Mouse (Mus musculus) layer of hippocampus, adult 18-20 months (tissue): ENCODE measurements around the gene Slc12a8. TPM values are rescaled to one million over a fixed set of nuclear protein-coding genes. Genes with fewer than 3 reads are reported as not detected.

Source experiments
- DNase-seq, 2 experiments: peaks; one replicate each; pipeline ENCODE4 v3.0.0; 2022; ENCODE audit warnings: low spot score in 2 of 2
- total RNA-seq, 2 experiments: library from RNA; stranded (reverse); gene quantifications; 2 replicates each; pipeline ENCODE4 v1.2.3; 2021

Gene Slc12a8
- total RNA-seq, 2 experiments from 2014 or later: 0.64 to 0.76 TPM

DNA sequence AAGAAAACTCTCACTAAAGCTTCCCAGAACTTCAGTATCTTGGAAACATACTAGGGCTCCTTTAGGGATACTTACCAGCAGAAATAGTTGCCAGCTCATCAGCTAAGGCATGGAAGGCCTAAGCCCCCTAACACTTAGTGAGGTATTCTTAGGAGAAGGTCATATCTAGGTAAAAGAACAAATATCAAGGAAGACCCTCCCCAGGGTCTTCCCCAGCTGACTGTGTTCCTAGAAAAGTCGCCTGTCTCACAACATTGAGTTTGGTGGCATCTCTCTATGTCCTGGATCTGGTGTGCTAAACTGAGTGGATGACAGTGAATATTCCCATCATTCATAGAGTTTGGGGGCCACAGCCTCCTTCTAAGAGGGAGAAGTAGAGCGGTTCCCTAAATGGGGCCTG lies 153.8 kb downstream of the Slc12a8 start:
- DNase-seq: no peak

DNA sequence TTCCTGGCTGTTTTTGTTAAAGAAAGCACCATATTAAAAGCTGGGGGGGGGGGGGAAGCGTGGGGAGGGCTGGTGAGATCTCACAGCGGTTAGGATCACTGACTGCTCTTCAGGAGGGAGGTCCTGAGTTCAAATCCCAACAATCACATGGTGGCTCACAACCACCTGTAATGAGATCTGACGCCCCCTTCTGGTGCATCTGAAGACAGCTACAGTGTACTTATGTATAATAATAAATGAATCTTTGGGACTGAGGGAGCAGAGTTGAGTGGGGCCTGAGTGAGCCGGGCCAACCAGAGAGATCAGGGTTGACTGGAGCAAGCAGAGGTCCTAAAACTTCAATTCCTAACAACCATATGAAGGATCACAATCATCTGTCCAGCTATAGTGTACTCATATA lies 155.1 kb downstream of the Slc12a8 start:
- DNase-seq: no peak

DNA sequence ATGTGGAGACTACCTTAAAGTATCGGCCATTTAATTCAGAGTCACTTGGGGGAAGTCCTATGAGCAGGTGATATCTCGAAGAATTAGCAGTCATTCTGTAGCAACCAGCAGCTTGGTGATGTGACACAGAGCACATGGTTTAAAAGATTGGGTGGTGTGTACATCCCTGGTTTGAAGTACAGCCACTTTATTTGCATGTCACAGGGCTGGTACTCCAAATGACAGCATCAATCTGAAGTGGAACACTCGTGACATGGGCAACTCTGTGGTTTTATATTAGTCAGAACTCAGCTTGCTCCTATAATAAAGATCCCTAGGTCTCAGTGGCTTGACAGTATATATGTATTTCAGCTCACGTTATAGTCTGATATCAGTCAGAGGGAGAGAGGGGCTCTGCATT lies 155.5 kb downstream of the Slc12a8 start:
- DNase-seq: no peak

DNA sequence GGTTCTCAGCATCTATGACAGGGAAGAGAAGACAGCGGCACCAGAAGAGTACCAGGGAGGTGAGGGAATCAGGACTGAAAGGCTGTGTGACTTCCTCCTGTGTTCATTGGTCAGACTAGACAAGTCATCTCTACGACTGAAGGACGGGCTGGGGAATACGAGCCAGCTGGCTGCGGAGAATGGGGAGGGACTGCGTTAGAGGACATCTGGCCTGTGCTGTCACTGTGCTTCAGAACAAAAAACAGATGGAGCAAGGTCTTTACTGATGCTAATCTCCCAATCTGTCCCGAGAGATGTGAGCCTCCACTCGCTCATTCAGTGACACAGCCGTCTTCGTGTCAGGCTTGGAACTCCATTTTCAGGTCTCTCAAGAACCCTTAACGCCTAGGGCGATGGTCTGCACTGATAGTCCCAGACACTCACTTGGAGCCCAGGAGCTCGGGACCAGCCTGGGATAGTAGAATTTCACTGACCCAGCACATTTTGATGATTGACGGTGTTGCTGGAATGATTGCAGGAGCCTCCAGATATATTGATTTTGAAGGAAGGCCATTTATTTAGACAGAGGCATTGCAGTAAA lies 156.5 kb downstream of the Slc12a8 start:
- peak; percentile 16 to 34 for DNase-seq

DNA sequence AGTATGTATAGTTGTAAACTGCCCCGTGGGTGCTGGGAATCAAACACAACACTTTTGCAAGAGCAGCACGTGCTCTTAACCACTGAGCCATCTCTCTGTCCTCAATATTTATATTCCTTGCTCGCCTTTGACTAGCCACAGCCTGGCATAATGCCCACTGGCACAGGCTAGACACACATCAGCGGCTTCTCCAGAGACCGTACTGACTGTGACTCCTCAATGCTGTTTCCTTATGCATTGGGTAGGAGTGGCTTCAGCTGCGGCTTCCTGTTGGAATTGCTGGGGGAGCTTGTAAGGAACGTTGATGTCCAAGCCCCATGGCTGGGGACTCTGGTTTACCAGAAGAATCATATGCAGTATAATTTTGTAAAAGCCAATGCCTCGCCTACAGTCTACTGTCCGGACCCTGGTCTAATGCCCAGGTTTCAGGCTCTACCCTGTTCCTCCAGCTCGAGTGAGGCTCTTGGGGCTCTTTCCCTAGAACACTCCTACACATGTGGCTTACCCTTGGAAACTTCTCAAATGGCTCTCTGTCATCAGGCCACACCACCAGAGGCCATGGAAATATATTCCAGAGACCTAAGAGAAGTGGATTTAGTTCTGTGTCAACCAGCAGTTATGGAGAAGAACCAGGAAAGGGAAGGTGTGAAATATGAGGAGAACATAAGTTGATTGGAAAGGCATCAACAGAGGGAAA lies 158.2 kb downstream of the Slc12a8 start:
- DNase-seq: no peak

DNA sequence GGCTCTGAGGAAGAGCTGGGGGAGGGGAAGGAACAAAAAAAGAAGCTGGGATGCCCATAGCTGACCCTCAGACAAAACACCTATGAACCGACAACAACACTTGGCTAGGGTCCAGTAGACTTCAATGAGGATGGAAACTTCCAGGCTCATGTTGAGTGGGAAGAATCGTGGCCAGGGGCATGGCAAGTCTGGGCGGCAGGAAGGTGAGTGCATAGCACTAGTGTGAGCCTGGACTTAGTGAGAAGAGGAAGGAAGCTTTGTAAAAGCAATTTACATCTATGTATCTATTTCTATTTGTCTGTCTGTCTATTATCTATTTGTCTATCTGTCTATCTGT lies 158.7 kb downstream of the Slc12a8 start:
- no peak for DNase-seq

DNA sequence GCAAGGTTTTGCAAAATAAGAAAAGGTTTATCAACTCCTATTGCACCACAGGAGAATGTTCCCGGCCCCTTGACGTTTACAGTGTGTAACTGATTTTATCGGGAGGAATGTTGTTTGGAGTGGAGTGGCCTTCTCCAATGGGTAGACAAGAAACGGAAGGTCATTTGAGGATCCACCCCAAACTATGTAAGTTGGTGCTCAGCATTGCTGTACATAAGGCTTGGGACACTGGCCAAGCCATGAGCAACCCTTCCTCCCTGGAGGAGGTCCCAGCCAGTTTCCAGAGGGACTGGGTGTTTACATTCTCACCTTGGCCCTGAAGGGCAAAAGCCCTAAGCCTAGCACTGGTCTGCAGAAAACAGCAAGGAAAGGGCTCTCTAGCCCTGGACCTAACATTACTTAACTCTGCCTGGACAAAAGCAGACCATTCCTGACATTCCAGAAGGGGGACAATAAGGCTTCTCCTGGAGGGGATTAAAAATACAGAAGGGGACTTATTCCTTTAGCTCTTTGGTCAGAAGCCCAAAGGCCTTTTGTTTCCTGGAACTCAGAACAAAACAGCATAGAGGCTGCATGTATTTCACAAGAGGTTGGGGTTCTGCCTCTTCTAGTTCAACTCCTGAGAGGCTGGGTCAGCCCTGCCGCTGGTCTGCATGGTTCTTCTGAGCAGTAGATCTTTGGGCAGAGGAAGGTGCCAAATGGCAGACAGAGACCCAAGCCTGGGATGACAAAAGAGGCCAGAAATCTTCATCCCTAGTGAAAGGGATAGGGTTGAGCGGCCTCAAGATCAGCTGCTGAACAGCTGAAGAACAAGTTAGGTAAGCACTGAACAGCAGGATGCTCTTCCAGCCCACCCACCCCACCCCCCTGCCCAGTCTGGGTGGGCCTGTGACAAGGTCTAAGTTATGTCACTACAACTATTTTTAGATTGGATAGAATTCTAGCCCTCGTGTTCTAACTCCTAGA lies 159.5 kb downstream of the Slc12a8 start:
- DNase-seq: no peak

DNA sequence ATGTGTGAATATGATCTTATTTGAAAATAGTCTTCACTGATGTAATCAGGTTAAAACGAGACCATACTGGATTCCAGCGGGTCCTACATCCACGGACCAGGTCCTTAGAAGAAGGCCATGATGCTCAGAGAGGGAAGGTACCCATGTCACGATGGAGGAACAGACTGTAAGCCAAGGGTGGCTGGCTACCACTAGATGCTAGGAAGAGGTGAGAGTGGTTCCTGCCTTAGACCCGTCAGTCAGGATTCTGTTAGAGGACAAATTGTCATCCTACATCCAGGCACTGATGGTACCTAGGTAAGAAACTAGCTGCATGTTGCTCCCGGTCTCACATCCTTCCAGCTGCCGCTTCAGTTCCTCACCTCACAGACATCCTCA lies 160.2 kb downstream of the Slc12a8 start:
- no peak for DNase-seq

DNA sequence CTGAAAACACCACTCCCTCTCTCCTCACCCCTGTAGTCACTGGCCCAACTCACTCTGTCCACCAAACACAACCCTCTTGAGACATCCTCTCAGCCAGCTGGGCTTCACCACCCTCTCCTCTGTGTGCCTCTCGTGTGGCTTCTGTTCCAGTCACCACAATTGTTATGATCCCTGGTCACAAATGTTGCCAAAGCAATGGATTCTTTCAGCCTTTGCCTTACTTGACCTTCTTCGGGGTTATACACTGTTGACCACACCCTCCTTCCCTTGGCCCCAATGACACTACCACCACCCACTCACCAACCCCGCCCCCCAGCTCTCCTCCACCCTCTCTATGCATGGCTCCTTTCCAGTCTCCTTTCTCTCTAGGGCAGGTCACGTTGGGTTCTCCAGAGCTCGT lies 160.8 kb downstream of the Slc12a8 start:
- no peak for DNase-seq

DNA sequence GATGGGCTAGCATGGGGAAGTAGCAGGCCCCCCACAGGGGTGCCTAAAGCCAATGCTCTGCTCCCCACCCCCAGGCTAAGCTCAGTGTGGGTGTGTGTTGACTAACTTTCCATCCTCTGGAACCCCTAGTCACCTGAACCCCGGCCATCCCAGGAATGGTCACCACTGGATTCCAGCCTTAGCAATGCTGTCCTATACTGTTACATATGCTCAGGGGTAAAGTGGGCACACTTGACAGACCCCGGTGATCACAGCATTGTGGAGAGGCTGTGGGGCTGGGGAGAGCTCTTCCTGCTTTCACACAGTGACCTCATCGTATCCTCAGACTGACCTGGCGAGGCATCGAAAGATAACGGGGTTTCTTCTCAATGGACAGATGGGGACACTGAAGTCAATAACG lies 163.1 kb downstream of the Slc12a8 start:
- DNase-seq: no peak

DNA sequence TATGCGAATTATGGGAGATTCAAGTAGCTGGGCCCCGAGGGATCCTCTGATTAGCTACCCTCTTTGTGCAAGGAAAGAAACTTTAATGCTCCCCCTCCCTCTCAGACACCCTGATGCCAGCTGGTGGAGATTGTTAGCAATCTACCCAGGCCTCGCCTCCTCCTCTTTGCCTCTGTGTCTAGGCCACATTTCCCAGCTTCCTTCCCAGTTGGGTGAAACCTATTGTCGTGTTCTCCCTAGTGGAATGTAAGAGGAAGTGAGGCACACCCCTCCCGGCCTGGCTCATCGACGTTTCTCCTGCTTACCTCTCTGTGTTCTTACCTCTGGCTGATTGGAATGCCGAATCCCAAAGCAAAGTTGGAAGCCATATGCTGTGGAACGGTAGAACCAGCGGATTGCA lies 163.7 kb downstream of the Slc12a8 start:
- no peak for DNase-seq

DNA sequence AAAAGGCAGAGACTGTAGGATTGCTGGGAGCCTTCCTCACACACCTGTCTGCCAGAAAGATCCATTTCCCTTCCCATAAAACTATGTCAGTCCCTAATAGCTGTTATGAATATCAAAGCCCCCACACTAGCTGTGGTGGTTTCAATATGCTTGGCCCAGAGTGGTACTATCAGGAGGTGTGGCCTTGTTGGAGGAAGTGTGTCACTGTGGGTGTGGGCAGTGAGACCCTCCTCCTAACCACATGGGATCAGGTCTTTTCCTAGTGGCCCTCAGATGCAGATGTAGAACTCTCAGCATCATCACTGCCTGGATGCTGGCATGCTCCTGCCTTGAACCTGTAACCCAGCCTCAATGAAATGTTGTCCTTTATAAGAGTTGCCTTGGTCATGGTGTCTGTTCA lies 164.5 kb downstream of the Slc12a8 start:
- no peak for DNase-seq

DNA sequence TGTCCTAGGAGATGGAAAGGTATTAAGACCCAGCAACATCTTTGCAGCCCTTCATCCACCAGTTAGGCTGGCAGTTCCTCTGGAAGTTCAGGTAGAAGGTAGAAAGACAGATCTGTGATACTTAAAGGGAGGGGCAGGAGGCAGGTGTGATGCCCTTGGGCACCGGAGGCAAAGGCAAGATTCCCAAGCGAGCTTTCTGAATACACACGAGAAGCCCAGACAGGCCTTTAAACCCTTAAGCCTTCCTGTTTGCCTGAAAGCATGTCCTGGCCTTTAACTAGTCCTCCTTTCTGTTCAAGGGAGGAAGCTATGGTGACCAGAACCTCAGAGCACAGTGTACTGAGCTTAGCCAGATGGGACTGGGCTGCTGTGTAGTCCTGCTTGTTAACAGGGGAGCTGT lies 165.5 kb downstream of the Slc12a8 start:
- DNase-seq: no peak

DNA sequence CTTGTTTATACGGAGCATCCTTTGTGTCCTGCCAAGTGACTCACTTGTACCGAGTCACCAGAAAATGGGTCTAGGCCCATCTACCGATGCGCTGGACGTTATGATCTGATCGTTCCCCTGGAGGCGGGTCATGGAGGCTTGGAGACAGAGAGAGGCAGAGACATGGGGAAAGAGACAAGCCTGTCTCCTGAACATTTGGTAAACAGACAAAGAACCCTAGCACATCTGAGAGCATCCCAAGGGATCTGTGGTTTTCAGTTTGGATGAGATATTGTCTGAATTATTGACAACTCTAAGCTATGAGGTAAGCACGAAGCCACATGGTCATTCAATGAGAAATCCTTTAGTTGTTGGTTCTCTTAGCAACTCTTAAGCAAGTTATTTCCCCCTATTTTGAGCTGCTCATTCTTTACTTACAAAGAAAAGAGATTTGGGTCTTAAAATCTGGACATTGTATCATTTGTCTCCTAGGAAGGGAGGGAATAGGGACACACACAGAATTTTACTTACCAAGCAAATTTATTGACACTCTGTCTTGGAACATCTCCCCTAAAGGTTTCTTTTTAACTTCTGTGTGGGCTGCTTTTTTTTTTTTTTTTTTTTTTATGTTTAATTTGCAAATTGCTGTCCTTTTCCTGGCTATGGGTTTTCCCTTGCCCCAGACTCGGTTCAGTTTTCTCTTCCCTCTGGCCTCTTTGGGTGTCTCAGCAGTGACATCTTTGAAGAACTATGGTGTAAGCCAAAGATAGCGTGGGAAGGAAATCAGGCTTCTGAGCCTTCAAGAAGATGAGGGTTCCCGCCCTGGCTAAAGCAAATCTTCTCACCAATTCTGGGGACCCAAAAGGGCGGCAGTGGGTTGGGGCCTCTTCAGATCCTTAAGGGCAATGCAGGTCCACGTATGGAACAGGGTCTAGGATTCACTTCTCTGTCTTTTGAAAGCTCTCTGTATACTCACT lies 166.4 kb downstream of the Slc12a8 start:
- DNase-seq: no peak

DNA sequence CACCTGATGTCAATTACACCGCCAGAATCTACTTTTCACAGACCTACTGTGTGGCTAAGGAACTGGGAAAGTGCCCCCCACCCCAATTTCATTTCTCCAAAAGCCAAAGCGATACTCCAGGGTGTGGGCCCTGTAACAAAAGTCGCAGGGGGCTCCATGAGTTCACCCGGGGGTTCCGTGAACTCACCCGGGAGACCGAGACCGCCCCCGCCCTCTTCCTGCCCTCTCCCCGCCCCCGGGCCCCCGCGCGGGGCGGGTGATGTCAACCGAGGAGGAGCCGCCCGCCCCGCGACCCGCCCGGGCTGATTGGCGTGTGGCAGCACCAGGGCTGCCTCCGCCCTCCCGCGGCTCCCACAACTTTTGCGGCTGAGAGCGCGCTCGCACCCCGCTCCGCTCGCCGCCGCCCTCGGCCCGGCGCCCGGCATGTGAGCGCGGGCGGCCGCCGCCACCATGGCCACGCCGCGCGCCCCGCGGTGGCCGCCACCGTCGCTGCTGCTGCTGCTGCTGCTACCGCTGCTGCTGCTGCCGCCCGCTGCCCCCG lies 167.1 kb downstream of the Slc12a8 start, which contains the start of gene Heg1:
Gene Heg1 (plus strand): TSS at position 209 of the 541 bp plus-strand sequence.
- DNase-seq: peak; percentile 29 to 56

DNA sequence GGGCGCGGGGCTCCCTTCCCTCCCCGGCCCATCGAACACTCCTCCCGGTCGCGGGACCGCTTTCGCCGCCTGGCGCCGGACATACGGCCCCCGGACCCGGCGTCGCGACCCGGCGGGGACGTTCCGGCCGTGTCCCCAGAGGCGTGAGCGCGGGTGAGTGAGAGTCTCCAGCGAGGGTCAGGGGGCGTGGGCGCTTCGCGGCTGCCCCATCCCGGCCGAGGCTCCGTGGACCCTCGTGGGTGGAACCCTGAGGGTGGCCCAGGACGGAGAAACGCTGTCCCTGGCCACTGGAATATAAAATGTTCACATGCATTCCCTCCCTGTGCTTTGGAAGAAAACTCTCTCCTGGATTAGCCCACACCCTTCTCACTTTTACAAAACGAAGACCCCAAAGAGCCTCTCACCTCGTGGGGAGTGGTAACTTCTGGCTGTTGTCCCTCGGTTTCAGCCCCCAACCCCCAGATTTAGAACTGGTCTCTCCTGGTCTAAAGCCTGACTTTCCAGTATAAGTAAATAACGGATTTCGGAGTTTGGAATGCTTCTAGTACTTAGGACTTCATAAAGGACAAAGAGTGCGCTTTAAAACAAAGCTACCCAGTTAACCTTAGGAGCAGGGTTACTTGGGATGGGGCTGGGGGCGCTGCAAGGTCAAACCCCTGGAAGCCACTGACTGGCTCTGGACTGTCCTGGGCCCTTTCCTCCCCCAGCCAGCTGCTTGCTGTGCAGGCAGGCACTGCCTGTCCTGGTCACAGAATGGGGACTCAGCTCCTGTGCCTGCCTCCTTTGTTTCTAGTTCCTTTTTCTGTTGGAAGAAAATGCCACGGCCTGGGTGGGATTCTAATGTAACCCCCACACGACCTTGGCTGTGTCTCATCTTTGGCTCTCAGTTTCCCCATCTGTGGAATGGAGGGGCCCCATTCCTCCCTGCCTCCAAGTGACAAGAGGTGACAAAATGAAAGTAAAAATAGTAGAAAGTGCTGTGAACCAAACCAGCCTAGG lies 167.9 kb downstream of the Slc12a8 start:
- DNase-seq: no peak

DNA sequence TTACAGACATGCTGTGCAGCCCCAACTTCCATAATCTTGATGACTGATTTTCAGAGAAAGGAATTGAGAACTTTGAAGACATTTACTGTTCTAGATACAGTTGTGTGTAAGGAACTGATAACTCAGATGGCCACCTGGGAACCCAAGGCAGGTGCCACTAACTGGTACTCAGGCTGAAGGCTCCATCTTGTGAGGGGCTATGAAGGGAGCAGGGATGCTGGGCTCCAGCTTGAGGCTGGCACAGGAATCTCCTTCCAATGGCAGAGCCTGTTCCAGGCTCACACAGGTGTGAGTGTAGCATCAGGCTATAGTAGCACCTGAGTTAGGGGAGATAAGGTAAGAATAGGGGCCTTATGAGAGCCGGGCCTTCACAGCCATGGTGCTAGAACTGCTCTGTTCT lies 168.9 kb downstream of the Slc12a8 start:
- no peak for DNase-seq

DNA sequence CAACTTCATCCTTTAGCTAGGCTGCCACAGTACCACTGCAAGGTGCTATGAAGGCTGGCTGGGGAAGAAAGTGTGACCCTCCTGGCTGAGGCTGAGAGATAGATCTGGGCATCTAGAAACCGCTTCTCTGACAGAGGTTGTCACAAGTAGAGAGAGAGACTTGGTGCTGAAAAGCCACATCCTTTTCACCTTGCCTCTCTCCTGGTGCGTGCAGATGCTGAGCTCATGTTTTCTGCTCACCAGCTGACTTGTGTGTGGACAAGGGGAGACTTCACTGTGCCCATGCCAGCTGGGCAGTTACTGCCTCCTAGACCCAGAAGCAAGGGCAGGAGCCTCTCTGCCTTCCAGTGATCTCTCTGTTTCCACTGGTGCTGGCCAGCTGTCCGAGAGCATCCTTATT lies 170.6 kb downstream of the Slc12a8 start:
- no peak for DNase-seq

DNA sequence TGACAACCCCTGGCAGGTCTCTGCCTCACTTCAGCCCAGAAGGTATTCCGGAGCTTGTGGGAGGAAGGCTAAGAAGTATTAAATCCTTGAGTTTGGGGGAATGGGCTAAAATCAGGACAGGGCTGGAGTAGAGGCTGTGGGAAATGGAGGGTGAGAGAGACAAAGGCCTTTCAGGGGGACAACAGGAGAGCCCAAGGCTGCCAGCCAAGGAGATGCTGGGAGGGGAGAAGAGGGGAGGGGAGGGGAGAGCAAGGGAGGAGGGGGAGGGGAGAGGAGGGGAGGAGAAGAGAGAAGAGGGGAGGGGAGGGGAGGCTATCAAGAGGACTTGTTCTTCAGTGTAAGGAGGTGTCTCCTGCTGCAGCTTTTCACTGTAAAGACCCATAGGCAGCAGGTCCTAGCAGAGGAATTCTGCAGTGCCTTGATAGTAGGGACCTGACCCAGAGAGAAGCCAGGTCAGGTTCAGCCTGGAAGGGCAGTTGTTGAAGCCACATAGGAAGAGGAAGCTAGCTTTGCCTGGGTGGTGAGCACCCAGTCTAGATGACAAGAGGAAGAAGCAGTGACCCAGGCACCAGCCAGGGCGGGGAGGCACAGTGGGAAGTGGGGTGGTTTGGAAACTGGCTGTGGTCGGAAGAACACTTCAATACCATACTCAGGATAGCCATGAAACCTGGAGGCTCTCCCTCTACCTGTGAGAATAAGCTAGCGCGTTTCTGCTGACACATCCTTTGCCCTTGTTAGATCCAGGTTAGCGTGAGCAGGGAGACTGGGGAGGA lies 174.0 kb downstream of the Slc12a8 start:
- no peak for DNase-seq
